Mouse (Mus musculus): ENCODE results near the gene Gm10065. TPM values are rescaled to one million over a fixed set of nuclear protein-coding genes. Genes with fewer than 3 reads are reported as not detected.
A peak's percentile ranks its signal among the peaks of the same experiment; 100 is the strongest.

Gene Gm10065
- polyA plus RNA-seq, 1 experiment from 2014 or later: 3.5 TPM

DNA sequence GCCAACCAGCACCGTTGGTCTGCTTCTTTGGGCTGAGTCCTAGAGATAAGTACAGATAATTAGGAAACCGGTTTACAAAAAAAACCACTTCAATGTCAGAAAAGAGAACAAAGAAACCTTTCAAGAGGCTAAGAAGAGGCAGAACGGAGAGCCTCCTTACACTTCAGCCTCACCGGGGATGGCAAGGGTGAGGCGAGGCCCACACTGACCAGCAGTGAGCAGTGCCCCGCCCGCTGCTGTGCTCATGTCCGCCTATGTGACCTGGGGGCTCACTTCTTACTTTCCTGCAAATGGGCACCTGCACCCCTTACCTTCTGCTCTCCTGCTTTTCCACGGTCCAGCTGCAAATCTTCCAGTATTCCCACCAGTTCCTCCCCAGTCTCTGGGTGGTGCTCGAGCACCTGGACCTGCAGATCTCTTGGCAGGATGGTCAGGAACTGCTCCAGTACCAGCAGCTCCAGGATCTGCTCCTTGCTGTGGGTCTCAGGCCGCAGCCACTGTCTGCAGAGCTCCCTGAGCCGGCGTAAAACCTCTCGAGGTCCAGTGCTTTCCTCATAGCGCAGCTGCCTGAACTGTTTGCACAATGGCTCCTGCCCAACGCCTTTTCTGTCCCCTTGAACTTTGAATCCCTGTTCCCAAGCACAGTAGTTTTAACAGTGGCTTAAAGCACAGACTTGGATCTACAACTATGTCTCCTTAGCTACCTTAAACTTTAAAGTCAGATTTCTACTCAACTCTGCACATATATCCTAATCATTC, 31.2 kb downstream of the Gm10065 start:
- H3K9ac ChIP-seq (ENCODE audit: low read length): no peak overlapping the region
- H3K36me3 ChIP-seq (ENCODE audit: control insufficient read depth, insufficient read depth, low read length): peaks cover 5% of the 10 kb centered on the region
- H3K4me2 ChIP-seq (ENCODE audit: low read depth): no peak overlapping the region
- H3K27ac ChIP-seq (ENCODE audit: low read depth, low read length): no peak overlapping the region
- DNase-seq (ENCODE audit: low spot score): no peak
- whole genome bisulfite sequencing: 85% methylated on average over 16 of the region's 16 CpGs
- H3K9me3 ChIP-seq (ENCODE audit: control insufficient read depth, low read length): no peaks in the 10 kb centered on the region
- ATAC-seq (ENCODE audit: insufficient read depth, low FRiP score, low TSS enrichment): no peak
- no peak overlapping the region for H3K4me3 ChIP-seq (ENCODE audit: low read depth, low read length)
- H3K27me3 ChIP-seq (ENCODE audit: control insufficient read depth, insufficient read depth, low read length): no peaks in the 10 kb centered on the region
- peaks cover 5% of the 10 kb centered on the region for H3K4me1 ChIP-seq (ENCODE audit: control insufficient read depth, insufficient read depth, low read length)

DNA sequence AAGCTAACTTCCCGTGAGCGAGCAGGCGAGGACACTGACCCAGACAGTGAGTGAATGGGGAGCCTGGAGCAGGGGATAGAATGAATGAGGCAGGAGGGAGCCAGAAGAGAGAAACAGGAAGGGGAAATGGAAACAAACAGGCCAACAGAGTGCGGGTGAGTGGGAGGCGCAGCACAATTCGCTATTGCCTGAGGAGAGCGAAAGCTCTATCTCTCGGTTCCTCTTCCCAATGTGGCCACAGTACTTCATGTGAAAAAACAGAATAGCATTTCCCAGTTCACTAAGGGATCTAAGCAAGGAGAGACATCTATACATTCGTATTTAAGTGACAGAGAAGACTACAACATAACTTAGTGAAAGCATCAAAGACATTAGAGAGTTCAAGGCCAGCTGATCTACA, 32.4 kb downstream of the Gm10065 start:
- ATAC-seq (ENCODE audit: insufficient read depth, low FRiP score, low TSS enrichment): no peak
- Histone ChIP-seq H3K9me3 (ENCODE audit: control insufficient read depth, low read length) (no peaks in the 10 kb centered on the region), H3K4me1 (ENCODE audit: control insufficient read depth, insufficient read depth, low read length) (no peaks in the 10 kb centered on the region), H3K36me3 (ENCODE audit: control insufficient read depth, insufficient read depth, low read length) (peaks cover 5% of the 10 kb centered on the region), H3K27ac (ENCODE audit: low read depth, low read length) (no peak overlapping the region), H3K9ac (ENCODE audit: low read length) (no peak overlapping the region), H3K27me3 (ENCODE audit: control insufficient read depth, insufficient read depth, low read length) (no peaks in the 10 kb centered on the region), H3K4me2 (ENCODE audit: low read depth) (no peak overlapping the region), H3K4me3 (ENCODE audit: low read depth, low read length) (no peak overlapping the region)
- DNase-seq (ENCODE audit: low spot score): no peak
- WGBS: 90% methylated on average over 9 of the region's 9 CpGs

DNA sequence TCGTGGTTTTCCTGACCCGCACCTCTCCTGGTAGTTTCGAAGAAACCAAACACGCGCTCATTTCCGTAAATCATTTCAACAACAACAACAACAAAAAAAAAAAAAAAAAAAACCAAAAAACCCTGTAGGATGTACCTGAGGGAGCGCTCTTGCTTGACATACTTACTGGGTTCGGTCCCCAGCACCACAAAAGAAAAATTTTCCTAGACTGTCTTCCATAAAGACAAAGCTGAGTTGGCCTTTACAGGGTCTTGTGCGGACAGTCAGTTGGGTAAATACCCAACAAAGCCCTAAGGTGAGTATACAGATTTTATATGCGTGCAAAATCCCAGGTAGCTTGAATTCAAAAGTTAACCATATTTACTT, 38.1 kb downstream of the Gm10065 start:
- Histone ChIP-seq H3K27me3 (ENCODE audit: control insufficient read depth, insufficient read depth, low read length) (no peaks in the 10 kb centered on the region), H3K27ac (ENCODE audit: low read depth, low read length) (no peak overlapping the region), H3K36me3 (ENCODE audit: control insufficient read depth, insufficient read depth, low read length) (peaks cover 3% of the 10 kb centered on the region; the same call in 1 of the 2 replicates), H3K4me3 (ENCODE audit: low read depth, low read length) (peak overlapping the region; percentile 56), H3K9ac (ENCODE audit: low read length) (peak overlapping the region; percentile 63; the same call in 1 of the 2 replicates), H3K4me2 (ENCODE audit: low read depth) (peak overlapping the region; percentile 60), H3K4me1 (ENCODE audit: control insufficient read depth, insufficient read depth, low read length) (0 out of 2 replicates have a peak, but pooled peaks cover 3% of the 10 kb centered on the region), H3K9me3 (ENCODE audit: control insufficient read depth, low read length) (no peaks in the 10 kb centered on the region)
- 19% methylated on average over 10 of the region's 10 CpGs for WGBS
- no peak for DNase-seq (ENCODE audit: low spot score)
- ATAC-seq (ENCODE audit: insufficient read depth, low FRiP score, low TSS enrichment): peak; percentile 38; the same call in 1 of the 2 replicates

DNA sequence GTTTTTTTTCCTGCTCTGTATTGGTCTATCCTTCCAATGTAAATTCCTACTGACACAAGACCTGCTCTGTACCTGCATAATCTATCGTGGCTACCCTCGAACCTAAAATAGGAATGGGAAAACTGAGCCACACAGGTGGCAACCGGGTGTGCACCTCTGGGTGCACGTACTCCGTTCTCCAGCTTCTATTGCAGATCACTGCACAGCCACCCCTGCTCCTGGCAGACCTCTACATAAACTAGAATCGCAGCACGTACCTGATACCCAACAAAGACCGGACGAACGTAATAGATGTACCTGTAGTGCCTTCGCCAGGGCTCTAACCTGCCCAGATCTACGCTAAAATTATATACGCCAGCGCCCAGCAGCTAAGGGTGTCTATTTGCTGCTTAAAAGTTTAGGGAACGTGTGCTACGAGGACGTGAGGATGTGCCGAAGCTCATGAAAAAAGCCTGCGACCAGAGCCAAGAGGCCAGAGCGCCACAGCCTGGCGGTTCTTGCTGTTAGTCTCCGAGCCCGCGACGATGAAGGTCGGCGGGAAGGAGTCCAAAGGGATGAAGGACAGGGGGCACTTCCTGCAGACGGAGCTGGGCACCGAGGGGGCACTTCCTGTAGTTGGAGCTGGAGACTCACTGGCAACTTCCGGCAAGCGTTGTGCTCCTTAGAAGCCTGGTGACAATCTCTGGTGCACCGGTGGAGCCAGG, 38.6 kb downstream of the Gm10065 start, which contains the start of gene Pgbd1:
Pgbd1 (minus strand) TSS at position 556 of the 704 bp plus-strand sequence.
- 1% methylated on average over 32 of the region's 32 CpGs for WGBS
- ATAC-seq (ENCODE audit: insufficient read depth, low FRiP score, low TSS enrichment): peak; percentile 91
- no peaks in the 10 kb centered on the region for H3K27me3 ChIP-seq (ENCODE audit: control insufficient read depth, insufficient read depth, low read length)

DNA sequence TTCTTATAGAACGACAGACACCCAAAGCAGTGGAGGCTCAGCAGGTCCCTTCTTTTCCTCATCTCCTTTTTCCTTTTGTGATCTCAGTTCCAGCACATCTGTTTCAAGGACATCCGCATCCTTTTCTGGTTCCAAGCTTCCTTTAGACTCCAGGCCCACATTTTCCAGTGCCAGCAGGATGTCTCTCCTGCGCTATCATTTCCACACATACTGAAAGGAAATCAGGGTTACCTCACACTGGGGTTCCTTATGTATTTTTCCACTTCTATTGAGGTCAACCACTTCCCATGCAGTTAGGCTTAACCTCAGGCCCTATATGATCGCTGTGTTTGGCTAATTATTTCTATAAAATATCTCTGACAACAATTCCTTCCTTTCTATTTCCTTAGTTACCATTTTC, 43.8 kb downstream of the Gm10065 start:
- no peak overlapping the region for H3K27ac ChIP-seq (ENCODE audit: low read depth, low read length)
- H3K27me3 ChIP-seq (ENCODE audit: control insufficient read depth, insufficient read depth, low read length): no peaks in the 10 kb centered on the region
- H3K9me3 ChIP-seq (ENCODE audit: control insufficient read depth, low read length): no peaks in the 10 kb centered on the region
- H3K4me2 ChIP-seq (ENCODE audit: low read depth): no peak overlapping the region
- H3K4me1 ChIP-seq (ENCODE audit: control insufficient read depth, insufficient read depth, low read length): 0 out of 2 replicates have a peak, but pooled peaks cover 3% of the 10 kb centered on the region
- ATAC-seq (ENCODE audit: insufficient read depth, low FRiP score, low TSS enrichment): no peak
- no peak overlapping the region for H3K4me3 ChIP-seq (ENCODE audit: low read depth, low read length)
- no peaks in the 10 kb centered on the region for H3K36me3 ChIP-seq (ENCODE audit: control insufficient read depth, insufficient read depth, low read length)
- no peak for DNase-seq (ENCODE audit: low spot score)
- no peak overlapping the region for H3K9ac ChIP-seq (ENCODE audit: low read length)
- 91% methylated on average over 4 of the region's 4 CpGs for WGBS

More for the DNA sequence above, 38.6 kb downstream of the Gm10065 start, which contains the start of gene Pgbd1:
- Histone ChIP-seq H3K36me3 (ENCODE audit: control insufficient read depth, insufficient read depth, low read length) (peaks cover 3% of the 10 kb centered on the region; the same call in 1 of the 2 replicates), H3K4me2 (ENCODE audit: low read depth) (peak within 1 kb of the TSS; percentile 60), H3K9me3 (ENCODE audit: control insufficient read depth, low read length) (no peaks in the 10 kb centered on the region), H3K4me1 (ENCODE audit: control insufficient read depth, insufficient read depth, low read length) (0 out of 2 replicates have a peak, but pooled peaks cover 3% of the 10 kb centered on the region), H3K27ac (ENCODE audit: low read depth, low read length) (no peak within 1 kb of the TSS), H3K9ac (ENCODE audit: low read length) (peak within 1 kb of the TSS; percentile 63), H3K4me3 (ENCODE audit: low read depth, low read length) (peak within 1 kb of the TSS; percentile 56)
- peak; percentile 82 for DNase-seq (ENCODE audit: low spot score)

MicroRNAs within 50 kb of the gene (microRNA counts, 519-probe panel; counts per million panel counts)
- microRNA mmu-miR-1896: 171 counts per million, percentile 57 among the panel's probes with 10 or more counts

Small RNAs within 50 kb of the gene (microRNA-seq; reads per million reads assigned to microRNA genes)
- gene Mir1896: not detected

Other genes with a start within 250 kb of the Gm10065 start
- not detected in 2 replicates for gene Gpx5, start 186.7 kb downstream of the Gm10065 start, polyA plus RNA-seq (2014; fragmentation: Nextera tagmentation; extraction: Ambion mirVana)
- 0.30 TPM in 1 of 2 replicates, not detected in the other for gene Gpx6, start 167.3 kb downstream of the Gm10065 start, polyA plus RNA-seq (2014; fragmentation: Nextera tagmentation; extraction: Ambion mirVana)
- not detected in 2 replicates for gene Olfr1367, start 132.5 kb downstream of the Gm10065 start, polyA plus RNA-seq (2014; fragmentation: Nextera tagmentation; extraction: Ambion mirVana)
- gene Zscan12, start 116.6 kb downstream of the Gm10065 start, polyA plus RNA-seq (2014; fragmentation: Nextera tagmentation; extraction: Ambion mirVana): 14.8 and 19.6 TPM in 2 replicates
- gene Zkscan3, start 76.7 kb downstream of the Gm10065 start, polyA plus RNA-seq (2014; fragmentation: Nextera tagmentation; extraction: Ambion mirVana): 79.8 and 84.7 TPM in 2 replicates
- 4.1 and 4.9 TPM in 2 replicates for gene Pgbd1, start 38.4 kb downstream of the Gm10065 start, polyA plus RNA-seq (2014; fragmentation: Nextera tagmentation; extraction: Ambion mirVana)
- gene Zscan26, start 25.7 kb downstream of the Gm10065 start, polyA plus RNA-seq (2014; fragmentation: Nextera tagmentation; extraction: Ambion mirVana): 14.9 and 17.5 TPM in 2 replicates
- 2.5 and 3.2 TPM in 2 replicates for gene Nkapl, start 10.9 kb downstream of the Gm10065 start, polyA plus RNA-seq (2014; fragmentation: Nextera tagmentation; extraction: Ambion mirVana)
- gene Zkscan4, start 534 bp downstream of the Gm10065 start, polyA plus RNA-seq (2014; fragmentation: Nextera tagmentation; extraction: Ambion mirVana): 4.0 and 4.5 TPM in 2 replicates
- gene AK157302, start 15.8 kb upstream of the Gm10065 start, polyA plus RNA-seq (2014; fragmentation: Nextera tagmentation; extraction: Ambion mirVana): 0.15 and 0.61 TPM in 2 replicates
- gene Gm11273, start 22.0 kb upstream of the Gm10065 start, polyA plus RNA-seq (2014; fragmentation: Nextera tagmentation; extraction: Ambion mirVana): 3.5 and 6.3 TPM in 2 replicates
- 10.5 and 12.1 TPM in 2 replicates for gene Zkscan8, start 51.7 kb upstream of the Gm10065 start, polyA plus RNA-seq (2014; fragmentation: Nextera tagmentation; extraction: Ambion mirVana)
- 0.12 and 0.23 TPM in 2 replicates for gene Olfr1366, start 63.4 kb upstream of the Gm10065 start, polyA plus RNA-seq (2014; fragmentation: Nextera tagmentation; extraction: Ambion mirVana)
- 0.05 TPM in 1 of 2 replicates, not detected in the other for gene Olfr1535, start 80.5 kb upstream of the Gm10065 start, polyA plus RNA-seq (2014; fragmentation: Nextera tagmentation; extraction: Ambion mirVana)
- not detected in 2 replicates for gene Olfr1364, start 102.3 kb upstream of the Gm10065 start, polyA plus RNA-seq (2014; fragmentation: Nextera tagmentation; extraction: Ambion mirVana)
- gene Olfr1362, start 134.6 kb upstream of the Gm10065 start, polyA plus RNA-seq (2014; fragmentation: Nextera tagmentation; extraction: Ambion mirVana): not detected in 2 replicates
- gene Olfr11, start 163.1 kb upstream of the Gm10065 start, polyA plus RNA-seq (2014; fragmentation: Nextera tagmentation; extraction: Ambion mirVana): not detected in 2 replicates
- 0.08 TPM in 1 of 2 replicates, not detected in the other for gene Olfr1361, start 183.9 kb upstream of the Gm10065 start, polyA plus RNA-seq (2014; fragmentation: Nextera tagmentation; extraction: Ambion mirVana)
- not detected in 2 replicates for gene Olfr1360, start 198.0 kb upstream of the Gm10065 start, polyA plus RNA-seq (2014; fragmentation: Nextera tagmentation; extraction: Ambion mirVana)
- not detected in 2 replicates for gene Olfr1359, start 218.7 kb upstream of the Gm10065 start, polyA plus RNA-seq (2014; fragmentation: Nextera tagmentation; extraction: Ambion mirVana)
- gene Hist1h2bl, start 236.7 kb upstream of the Gm10065 start, polyA plus RNA-seq (2014; fragmentation: Nextera tagmentation; extraction: Ambion mirVana): 2.1 and 2.3 TPM in 2 replicates
- gene Hist1h2ai, start 237.0 kb upstream of the Gm10065 start, polyA plus RNA-seq (2014; fragmentation: Nextera tagmentation; extraction: Ambion mirVana): 13.2 and 19.5 TPM in 2 replicates
- 5.6 and 23.9 TPM in 2 replicates for gene Hist1h3h, start 238.2 kb upstream of the Gm10065 start, polyA plus RNA-seq (2014; fragmentation: Nextera tagmentation; extraction: Ambion mirVana)
- gene Hist1h2bm, start 242.6 kb upstream of the Gm10065 start, polyA plus RNA-seq (2014; fragmentation: Nextera tagmentation; extraction: Ambion mirVana): 4.3 and 4.6 TPM in 2 replicates